Mouse (Mus musculus): Measurements from ENCODE around the gene Slc5a4b. TPM values are rescaled to one million over a fixed set of nuclear protein-coding genes. Genes with fewer than 3 reads are reported as not detected.
A peak's percentile ranks its signal among the peaks of the same experiment; 100 is the strongest.
"Not testable (repeated sequence)": the region's sequence is repeated elsewhere in the genome, so short reads cannot be mapped to it uniquely, and the experiment has no call there.

The Slc5a4b gene
- not detected in 2 replicates for polyA plus RNA-seq (2015; fragmentation: Nextera tagmentation; extraction: Ambion mirVana)

DNA sequence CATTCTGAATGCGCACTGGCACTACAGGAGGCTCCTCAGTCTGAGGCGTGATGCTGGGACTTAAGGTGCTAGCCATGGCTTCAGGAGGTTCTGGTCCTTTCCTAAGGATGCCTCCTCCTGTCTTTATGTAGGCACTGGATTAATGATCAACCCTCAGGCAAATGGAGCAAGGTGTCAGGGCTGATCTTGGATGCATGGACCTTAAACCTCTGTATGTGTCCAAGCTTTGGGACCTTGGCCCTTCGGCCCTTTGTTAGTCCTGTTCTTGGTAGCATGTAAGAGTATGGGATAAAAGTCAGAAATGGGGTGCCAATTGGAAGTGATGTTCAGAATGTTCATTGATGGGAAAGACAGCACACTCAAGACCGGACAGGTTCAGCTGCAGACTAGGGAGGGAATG lies at the start of gene Slc5a4b:
Gene Slc5a4b, minus strand, starts transcription at position 101 of the 400 bp plus-strand sequence.
- DNase-seq (ENCODE audit: low spot score) = no peak

DNA sequence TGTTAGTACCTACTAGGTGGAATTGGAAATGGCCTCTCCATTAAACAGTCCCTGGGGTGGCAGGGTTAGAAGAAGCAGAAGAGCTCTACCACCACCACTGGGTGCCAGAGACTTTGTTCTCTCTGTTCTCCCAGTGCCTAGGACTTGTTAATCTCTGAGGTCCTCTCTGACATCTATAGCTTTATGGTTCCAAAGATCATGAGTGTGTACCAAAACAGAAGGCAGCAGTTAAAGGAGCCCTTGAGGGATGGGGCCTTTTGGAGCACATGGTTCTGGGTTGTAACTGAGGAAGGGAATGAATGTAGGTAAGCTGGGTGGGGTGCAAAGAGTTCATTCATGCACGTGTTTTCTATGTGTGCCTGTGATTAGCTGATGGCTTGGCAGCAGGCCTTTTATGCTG lies 47.2 kb upstream of the Slc5a4b start:
- no peak for DNase-seq (ENCODE audit: low spot score)

DNA sequence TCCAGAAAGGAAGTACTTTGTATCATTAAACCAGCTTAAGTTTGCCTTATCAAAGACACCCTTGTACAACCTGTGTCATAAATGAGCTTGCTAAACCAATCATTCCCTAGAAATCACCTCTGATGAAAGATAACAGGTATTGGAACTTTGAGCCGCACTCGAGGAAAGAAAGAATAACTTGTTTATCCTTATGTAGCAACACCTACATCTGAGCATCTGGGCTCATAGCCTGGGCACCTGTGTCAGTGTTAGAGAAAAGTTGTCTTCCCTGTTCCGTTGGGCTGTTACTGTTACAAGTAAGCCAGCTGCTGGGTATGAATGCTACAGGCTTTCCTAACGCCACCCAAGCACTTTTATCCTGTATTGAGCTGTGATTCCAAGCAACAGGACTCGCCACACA lies 46.8 kb upstream of the Slc5a4b start:
- no peak for DNase-seq (ENCODE audit: low spot score)

DNA sequence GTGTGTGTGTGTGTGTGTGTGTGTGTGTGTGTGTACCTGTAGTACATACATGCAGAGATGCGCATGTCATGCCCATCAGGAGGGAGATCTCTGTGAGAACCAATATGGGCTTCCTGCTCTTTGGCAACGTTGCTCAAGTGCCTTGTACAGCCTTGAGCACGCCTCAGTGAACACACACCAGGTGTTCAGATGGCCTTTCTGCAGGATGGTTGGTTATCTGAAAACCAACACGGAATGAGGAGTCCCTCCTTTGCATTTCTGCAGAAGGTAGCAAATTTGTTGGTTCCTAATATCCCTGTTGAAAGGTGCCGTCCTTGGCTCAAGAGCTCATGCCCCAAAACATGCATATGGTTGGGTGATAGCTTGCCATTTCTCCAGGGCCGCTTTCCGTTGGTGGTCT lies 45.1 kb upstream of the Slc5a4b start:
- no peak for DNase-seq (ENCODE audit: low spot score)

DNA sequence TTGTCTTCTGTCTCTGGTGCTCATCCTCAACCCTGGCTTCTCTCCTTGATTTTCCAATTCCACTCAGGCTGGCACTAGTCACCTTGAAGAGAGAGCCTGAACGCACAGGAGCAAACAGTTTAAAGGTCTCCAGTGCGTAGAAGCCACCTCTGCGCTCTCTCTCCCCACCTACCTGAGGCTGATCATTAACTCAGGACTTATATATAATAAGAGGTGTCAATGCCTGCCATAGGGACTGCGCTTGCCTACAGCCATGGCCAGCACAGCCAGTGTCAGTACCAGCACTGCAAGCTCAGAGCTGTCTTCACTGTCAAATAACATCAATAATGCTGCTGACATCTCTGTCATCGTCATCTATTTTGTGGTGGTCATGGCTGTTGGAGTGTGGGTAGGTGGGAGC lies 36.5 kb upstream of the Slc5a4b start, which contains the start of gene Slc5a4a:
Gene Slc5a4a, plus strand, starts transcription at position 174 of the 400 bp plus-strand sequence.
- no peak for DNase-seq (ENCODE audit: low spot score)

DNA sequence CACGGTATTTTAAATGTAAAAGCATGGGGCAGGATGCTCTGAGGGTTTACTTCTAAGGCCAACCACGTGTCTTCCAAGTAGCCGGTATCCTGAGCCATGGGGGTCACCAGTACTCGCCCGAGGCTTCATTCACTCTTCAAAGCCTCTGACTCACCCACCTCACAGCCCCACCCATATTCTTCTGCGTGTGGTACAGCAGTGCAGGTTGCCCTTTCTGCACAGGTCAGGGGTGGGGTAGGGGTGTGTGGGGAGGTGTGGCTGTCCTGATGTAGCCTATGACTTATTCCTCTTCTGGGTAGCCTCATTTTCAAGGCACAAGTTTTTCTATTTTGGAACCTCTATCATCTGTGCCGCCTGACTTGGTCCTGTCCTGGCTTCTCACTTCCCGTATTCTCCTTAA lies 36.1 kb upstream of the Slc5a4b start:
- no peak for DNase-seq (ENCODE audit: low spot score)

DNA sequence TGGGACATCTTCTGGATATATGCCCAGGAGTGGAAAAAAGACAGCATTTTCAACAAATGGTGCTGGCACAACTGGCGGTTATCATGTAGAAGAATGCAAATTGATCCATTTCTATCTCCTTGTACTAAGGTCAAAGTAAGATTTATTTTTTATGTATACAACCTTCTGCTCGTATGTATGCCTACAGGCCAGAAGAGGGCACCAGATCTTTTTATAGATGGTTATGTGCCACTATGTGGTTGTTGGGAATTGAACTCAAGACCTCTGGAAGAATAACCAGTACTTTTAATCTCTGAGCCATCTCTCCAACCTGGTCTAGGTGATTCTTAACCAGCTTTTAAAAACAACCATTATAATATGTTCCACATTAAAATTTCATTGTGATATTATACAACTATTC lies 25.6 kb upstream of the Slc5a4b start:
- no peak for DNase-seq (ENCODE audit: low spot score)

DNA sequence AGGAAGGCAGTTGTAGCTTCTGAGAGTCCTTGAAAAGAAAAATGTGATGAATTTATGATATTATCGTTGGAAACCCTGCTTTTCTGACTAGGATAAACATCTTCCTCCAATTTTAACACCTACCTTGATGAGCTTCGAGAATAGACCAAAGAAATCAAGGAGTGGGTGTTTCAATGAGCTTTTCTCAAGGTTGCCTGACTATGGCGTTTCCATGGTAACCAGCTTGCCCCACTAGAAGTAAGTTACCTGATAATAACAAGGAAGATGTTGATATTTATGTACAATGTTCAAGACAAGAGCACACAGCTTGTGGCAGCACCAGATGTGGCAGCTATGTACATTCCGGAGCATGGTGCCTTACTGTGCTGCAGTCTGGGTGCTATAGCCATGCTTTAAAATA lies 21.7 kb upstream of the Slc5a4b start:
- DNase-seq (ENCODE audit: low spot score) = no peak

DNA sequence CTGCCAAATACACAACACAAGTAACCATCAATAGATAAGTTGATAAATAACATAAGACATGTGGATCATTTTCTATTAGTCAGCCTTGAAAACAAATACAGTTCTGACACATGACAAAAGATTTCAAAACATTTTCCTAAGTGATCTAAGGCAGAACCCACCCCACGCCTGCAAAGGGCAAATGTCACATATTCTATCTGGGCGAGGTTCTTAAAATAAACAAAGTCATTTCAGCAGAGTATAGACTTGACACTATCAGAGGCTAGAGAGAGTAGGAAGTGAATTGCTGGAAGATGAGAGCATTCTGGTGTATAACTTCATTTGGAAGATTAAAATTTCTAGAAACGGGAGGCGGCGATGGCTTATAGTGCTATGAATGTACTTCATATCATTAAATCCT lies 10.7 kb upstream of the Slc5a4b start:
- DNase-seq (ENCODE audit: low spot score) = no peak

DNA sequence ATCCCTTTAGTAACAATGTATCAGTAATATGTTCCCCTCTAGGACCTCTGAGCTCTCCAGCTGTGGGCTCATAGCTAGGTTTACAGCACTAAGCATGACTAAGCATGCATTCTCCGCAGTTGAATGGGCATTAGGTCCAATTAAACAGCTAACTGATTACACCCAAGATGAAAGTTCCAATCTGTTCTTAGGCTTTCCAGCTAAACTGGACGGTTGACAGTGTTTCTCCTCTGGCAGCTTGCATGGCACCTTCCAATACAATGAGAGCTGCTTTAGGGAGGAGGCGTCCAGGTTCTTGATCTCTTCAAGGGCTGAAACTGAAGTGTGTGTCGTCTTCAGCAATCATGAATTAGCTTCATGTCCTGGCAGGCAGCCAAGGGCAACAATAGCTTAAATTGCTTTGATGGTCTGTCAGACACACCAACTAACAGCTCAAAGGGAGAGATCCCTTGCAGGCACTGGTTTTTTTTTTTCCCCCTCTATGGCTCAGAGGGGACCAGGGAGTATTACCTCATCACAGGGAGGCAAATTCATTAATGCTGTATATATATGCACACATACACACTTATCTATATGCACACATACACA lies 9.5 kb upstream of the Slc5a4b start:
- DNase-seq (ENCODE audit: low spot score) = no peak

DNA sequence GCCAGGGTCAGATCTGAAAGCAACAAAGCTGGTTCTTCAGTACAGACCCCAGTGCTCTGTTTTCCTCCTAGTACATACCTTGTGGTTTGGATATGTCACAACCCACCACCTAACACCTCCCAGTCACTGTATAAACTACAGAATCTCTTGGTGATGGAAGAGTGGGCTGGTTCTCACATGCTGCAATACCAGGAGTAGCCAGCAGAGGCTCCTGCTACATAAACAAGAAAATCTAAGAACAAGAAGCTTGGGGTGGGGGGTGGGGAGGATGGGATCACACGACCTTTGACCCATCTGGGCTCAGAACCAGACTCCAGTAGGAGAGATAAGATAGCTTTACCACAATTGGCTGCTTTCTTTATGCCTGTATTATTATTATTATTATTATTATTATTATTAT lies 8.0 kb upstream of the Slc5a4b start:
- peak; percentile 46 for DNase-seq (ENCODE audit: low spot score)

DNA sequence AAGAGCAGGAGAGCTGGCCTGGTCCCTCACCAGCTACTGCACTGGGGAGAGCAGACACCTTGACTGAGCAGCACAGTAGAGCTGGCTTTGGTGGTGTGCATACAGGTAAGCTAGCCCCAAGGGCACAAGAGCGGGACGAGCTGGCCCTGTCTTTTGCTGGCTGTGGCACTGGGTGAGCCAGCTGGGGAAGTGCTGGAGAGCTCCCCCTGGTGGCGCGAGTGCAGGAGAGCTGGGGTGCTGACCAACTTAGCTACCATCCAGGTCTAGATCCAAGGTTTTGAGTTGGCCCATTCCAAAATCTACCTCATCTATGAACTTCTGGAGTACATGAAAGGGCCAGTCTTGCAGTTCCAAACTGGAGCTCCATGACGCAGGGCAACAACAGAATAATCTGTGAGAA lies 7.2 kb upstream of the Slc5a4b start:
- DNase-seq (ENCODE audit: low spot score) = peak; percentile 60

DNA sequence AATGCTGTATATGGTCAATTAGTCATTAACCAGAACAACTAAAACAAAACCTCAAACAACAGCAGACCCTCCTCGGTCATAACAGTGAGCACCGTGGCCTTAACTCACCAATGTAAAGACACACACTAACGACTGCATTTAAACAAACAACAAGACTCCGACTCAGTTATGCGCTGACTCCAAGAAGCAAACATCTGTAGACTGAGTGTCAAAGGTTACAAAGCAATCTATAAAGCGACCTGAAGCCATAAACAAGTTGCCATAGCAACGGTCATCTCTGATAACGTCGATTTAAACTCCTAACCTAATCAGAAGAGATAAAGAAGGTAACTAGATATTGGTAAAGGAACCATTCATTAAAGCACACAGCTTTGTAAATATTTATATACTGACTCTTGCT lies 13.4 kb downstream of the Slc5a4b start:
- no peak for DNase-seq (ENCODE audit: low spot score)

DNA sequence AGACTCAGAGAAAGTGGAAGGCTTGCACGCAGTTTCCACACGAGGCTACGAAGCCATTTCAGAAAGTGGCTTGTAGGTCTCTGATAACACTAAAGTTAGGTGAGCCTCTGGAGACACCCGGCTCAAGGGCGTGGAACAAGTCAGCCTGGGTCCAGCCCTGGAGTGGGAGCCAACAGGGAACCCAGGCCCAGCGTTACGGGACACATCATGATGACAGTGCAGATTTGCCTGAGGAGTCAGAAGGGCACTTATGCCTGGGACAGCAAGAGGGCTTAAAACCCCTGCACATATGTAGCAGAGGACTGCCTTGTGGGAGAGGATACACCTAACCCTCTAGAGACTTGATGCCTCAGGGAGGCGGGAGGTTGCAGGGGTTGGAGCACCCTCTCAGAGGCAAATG lies 14.2 kb downstream of the Slc5a4b start:
- no peak for DNase-seq (ENCODE audit: low spot score)

DNA sequence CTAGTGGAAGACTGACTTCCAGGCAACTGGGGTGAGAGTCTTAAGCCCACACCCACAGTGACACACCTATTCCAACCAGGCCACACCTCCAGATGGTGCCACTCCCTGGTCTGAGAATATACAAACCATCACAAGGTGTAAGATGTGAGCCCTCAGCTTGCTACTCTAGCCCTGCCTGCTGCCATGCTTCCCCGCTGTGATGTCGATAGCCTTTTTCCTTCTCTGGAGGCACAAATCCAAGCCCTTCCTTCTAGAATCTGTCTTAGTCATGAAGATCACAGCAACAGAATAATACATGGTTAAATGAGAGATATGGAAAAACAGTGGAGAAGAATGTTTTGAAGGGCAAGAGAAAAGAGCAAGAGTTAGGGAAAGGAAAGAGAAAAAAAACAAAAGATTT lies 33.8 kb downstream of the Slc5a4b start:
- not testable (repeated sequence) for DNase-seq (ENCODE audit: low spot score)

DNA sequence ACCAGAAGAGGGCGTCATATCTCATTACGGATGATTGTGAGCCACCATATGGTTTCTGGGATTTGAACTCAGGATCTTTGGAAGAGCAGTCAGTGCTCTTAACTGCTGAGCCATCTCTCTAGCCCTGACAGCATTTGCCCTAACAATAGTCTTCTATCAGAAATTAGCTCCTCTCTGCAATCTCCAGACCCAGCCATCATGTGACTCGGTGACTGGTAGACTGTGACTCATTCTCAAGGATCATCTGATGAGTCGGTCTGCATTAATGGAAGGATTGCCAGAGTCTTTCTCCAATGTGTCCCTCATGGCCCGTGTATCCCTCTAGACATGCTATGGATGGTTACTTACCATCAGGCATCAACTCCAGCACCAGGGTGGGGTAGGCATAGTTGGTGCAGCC lies 38.7 kb downstream of the Slc5a4b start:
- DNase-seq (ENCODE audit: low spot score) = not testable (repeated sequence)

DNA sequence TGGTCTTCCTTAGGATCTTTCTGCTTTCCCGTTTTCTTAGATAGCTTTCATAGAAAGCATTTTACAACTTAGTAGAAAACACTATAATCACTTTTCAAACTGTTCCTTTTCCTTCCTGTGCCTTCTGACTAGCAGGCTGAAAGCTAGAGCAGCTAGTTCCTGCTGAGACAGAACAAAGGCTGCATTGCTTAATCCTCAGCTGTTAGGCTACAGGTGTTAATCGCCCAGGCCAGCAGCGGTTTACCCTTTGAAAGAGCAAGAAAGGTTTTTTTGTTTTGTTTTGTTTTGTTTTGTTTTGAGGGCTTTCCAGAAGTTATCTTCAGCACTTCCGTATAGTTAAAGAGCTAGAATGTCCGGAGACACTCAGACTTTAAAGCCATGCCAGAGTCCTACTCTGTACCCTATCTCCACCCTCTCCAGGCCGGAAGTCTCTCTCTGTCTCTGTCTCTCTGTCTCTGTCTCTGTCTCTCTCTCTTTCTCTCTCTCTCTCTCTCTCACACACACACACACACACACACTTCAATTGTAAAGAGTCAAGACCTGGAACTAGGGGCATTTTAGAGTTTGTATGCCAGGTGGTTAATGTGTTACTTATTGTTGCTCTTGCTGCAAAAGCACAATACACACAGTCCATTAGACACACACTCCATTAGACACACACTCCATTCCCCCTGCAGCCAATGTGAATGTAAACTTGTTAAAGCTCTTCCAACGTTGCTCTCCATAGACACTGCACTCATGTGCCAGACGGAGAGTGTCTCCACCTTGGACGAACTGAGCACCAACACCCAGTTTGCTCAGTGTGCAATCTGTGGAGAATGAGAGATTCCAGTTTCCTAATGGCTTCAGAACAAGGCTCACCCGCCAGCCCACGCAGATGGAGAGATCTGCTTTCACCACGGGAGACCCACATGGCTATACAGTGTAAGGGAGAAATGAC lies 42.8 kb downstream of the Slc5a4b start:
- DNase-seq (ENCODE audit: low spot score) = peak; percentile 29

DNA sequence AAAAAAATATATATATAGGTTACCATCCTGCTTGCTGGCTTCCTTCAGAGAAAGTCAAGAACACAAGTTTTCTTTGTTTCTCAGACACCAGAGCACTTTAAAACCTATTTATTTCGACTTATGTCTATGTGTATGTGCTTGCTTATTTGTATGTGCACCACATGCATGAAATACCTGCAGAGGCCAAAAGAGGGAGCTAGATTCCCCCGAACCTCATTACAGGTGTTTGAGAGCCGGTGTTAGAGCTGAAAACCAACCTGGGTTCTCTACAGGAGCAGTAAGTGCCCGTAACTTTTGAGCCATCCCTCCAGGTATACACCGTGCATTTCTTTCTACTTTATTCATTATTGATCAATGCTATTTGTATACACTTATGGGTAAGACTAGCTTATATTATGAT lies 48.3 kb downstream of the Slc5a4b start:
- no peak for DNase-seq (ENCODE audit: low spot score)

DNA sequence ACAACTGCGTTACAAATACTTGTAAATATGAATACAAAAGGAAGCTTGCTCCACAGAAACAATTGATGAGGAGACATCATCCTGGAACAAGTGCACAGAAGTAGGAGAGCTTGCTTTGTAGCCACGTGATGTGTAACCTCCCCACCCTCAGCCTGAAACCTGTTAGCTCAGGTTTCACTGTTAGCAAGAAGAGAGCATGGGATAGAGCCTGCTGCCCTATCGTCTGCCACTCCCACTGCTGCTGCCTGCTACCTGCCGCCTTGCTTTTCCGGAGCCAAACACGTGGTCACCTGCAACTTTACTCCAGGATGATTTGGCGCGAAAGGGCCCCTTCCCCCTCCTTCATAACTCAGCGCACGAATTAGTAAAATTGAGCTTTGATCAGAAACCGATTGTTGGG lies 58.9 kb downstream of the Slc5a4b start:
- no peak for DNase-seq (ENCODE audit: low spot score)

DNA sequence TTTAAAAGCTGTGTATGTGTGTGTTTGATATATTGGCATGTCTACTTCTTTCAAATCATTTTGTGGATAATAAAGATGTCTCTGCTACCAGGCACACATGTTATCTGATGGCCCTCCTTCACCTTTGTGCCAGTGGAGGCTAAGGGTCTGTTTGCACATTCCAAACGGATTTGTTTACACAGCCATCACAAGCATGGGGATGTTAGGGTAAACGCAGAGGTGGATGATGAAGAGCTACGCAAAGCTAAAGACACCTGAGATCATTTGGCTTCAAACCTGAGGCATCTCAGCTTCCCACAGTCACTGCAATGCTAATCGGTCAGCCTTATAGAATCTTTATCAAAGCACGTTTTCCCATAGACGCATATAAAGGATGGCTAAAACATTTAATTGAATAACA lies 61.8 kb downstream of the Slc5a4b start:
- no peak for DNase-seq (ENCODE audit: low spot score)

DNA sequence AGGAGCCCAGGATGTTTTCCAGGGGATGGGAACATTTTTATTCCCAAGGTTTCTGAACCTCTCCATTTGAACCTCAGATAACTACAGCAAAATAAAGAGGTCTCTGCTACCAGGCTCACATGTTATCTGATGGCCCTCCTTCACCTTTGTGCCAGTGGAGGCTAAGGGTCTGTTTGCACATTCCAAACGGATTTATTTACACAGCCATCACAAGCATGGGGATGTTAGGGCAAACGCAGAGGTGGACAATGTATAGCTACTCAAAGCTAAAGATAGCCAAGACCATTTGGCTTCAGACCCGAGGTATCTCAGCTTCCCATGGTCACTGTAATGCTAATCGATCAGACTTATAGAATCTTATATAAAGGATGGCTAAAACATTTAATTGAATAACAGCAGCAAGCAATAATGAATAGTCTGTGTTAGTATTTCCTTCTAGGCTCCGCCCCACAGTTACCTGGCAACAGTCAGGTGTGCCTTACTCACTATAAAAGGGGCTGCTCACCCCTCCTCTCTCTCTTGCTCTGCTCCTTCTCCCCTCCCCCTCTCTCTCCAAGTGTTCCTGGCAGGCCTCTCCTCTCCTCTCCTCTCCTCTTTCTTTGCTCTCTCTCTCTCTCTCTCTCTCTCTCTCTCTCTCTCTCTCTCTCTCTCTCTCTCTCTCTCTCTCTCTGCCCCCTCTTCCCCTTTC lies 63.4 kb downstream of the Slc5a4b start:
- DNase-seq (ENCODE audit: low spot score) = no peak

DNA sequence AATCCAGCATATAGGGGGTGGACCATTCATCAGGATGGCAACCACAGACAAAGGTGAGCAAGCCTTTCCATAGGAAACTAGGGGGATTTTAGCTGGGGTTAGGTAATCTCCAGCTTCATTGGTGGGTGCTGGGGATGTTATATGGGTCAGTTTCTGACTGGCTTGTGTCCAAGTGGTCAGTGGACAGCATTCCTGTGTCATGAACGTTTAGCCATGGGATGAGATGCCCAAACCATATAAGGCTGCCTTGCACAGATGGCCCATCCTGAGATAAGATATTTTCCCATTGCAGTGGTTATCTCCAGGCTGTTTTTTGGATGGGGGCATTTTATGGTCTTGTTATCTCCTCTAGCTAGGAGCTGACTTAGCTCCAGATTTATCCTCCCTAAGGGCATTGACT lies 64.0 kb downstream of the Slc5a4b start:
- DNase-seq (ENCODE audit: low spot score) = no peak

Measured in thymus, postnatal 0 days (tissue).